Mouse (Mus musculus): ENCODE measurements around the gene Myof.

The Myof gene

DNA sequence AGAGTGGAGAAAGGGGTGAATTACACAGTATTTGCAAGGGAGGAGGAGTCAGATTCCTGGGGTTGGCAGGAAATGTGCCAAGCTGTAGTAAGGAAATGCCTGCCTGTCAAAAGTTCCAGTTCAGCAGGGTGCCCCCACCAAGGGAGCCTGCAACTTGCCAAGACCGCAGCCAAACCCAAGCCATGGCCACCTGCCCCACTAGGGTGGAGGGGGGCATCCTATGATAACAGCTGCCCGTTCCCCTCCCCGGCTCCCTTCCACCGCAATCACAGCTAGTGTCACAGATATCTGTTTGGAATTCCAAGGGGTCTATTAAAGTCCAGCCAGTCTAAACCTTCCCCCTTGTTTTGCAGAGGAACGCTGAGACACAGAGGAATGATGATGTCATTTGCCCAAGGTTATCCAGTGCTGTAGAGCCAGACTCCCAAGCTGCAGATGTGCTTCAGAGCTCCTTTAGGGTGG, 1.1 kb downstream of the Myof start:
- DNase-seq (ENCODE audit: low spot score), result peak; percentile 28

DNA sequence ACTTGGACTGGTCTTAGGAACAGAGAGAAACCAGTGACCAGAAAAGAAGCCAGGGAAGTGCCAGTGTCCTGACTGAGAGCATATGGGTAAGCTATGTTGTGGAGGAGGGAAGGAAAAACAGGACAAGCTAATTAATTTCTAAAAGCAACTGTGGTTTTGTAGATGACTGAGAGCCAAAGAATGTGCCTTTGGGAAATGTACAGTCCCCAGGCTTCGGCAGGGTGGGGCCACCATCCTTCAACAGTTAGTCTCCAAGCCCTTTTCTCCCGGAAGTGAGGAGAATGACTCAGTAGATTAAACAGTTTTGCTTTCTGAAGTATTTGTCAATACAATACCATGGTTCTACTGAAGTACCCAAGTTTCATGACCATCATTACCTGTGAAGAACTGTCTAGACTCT, 5.1 kb downstream of the Myof start:
- no peak for DNase-seq (ENCODE audit: low spot score)

DNA sequence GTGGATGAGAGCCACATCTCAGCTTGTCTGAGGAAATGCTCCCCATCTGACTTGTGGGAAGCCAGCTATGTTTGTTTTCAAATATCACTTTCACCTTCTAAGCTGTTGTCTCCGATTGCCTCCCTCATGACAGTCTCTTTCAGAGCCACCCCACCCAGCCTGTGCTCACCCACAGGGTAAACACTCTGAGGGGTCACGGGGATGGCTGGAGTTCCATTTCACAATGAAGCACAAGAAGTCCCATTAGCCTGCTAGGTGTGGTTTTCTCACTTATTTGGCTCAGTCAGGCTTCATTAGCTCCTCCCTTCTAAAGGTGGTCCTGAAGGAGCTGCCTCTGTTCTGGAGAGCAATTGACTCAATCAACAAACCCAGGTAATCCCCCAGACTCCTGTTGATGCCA, 7.6 kb downstream of the Myof start:
- no peak for DNase-seq (ENCODE audit: low spot score)

DNA sequence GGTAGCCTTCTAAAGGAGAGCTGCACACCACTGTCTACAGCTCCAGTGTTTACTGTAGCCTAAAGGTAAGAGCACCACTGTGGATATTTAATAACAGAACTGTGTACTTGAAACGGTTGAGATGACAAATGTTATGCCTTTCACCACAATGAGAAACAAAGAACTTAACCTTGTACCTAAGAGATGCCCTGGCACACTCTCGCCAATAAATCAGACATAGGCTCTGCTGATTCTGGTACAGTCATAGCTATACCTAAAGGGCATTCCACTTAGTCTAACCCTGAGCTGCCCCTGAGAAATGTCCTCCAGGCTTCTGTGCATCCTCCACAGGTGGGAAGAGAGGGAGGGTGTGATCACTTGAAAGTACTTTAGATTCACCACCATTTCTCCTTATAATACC, 8.7 kb downstream of the Myof start:
- DNase-seq (ENCODE audit: low spot score), result no peak

DNA sequence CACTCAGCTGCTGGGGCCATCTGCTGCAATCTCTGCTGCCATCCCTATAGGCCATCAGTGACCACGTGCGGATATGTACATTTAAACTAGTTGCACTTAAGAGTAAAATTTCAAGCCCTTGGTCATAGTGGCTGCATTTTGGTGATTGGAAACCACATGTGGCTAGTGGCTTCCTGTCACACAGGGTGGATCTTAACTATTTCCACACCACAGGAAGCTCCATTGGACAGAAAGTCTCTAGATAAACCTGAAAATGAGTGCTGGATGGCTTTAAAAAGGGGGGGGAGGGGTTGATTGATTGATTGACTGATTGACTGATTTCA, 9.7 kb downstream of the Myof start:
- no peak for DNase-seq (ENCODE audit: low spot score)

DNA sequence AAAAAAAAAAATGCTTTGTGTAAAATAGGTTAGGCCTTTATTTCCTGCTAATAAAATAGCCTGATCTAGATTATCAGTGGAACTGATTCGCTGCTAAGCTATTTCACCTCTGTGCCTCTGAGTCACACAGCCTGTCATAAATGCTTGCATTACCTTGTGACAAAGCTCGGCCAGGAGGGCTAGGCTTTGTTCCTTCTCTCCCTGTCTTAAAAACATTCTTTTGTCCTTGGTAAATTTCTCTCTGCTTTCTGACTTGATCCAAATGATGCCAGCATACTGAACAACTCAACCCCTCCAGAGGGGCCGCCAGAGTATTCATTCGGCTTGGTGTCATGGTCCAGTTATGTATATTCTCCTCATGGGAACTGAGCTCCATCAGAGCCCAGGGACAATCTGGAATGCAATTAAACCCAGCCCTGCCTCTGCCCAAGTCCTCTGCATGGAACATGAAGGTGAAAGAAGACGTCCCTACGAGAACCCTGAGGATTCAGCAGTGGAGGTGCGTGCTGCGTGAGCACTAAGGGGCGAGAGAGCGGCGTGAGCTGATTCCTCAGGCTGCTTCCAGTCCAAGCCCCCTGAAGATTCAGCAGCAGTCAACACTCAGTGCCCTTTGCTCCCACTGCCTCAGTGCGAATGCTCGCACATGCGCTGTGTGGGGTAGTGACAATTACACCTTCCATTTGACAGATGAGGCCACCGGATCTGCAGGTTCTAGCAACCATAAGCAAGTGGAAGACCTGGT, 10.2 kb downstream of the Myof start:
- no peak for DNase-seq (ENCODE audit: low spot score)

DNA sequence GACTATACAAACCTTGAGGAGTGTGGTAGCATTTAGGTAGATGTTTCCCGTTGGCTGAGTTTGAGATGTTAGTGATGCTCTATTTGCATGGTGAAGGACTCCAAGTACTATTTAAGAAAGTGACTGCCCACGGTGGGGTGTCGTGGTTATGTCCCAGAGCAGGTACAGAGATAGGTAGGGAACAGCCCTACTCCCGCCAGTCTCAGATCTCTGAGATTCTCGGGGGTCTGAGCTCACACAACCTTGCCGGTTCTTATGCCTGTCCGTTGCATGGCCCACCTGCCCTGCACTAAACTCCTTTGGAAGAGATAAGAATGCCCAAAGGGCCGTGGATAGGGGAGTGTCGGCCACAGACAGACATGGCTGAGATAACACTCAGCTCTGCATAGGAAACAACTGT, 12.2 kb downstream of the Myof start:
- no peak for DNase-seq (ENCODE audit: low spot score)

DNA sequence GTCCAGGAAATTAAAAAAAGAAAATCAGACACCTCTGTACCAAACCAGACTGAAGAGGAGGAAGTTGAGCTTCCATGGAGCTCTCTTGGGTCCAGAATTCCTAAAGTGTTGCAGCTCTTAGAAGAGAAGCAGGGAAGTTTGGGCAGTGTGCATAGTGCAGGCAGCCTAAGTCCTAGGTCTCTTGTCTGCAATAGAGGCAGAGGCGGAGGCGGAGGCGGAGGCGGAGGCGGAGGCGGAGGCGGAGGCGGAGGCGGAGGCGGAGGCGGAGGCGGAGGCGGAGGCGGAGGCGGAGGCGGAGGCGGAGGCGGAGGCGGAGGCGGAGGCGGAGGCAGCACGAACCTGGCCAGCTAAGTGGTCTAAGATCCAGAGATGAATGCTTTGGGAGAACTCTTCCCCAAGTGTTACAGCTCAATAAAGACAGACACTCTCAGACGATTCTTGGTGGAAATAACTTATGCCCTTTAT, 12.7 kb downstream of the Myof start:
- DNase-seq (ENCODE audit: low spot score), result no peak

DNA sequence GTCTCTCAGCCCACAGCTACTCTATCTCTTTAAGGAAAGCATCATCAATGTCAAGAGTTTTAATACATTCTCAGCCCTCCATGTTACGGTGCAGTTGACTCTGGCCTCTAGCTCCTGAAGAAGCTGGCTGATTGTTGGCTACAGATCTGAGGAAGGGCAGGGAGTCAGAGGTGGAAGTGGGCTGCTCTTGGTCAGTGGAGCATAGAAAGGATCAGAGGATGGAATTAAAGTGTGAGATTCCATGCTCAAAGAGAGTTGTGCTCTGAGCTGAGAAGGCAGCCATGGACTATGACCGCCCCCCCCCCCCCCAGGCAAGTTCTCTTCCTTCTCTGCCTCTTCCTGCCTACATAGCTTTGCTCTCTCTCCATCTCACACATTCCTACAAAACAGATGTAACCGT, 13.5 kb downstream of the Myof start:
- no peak for DNase-seq (ENCODE audit: low spot score)

DNA sequence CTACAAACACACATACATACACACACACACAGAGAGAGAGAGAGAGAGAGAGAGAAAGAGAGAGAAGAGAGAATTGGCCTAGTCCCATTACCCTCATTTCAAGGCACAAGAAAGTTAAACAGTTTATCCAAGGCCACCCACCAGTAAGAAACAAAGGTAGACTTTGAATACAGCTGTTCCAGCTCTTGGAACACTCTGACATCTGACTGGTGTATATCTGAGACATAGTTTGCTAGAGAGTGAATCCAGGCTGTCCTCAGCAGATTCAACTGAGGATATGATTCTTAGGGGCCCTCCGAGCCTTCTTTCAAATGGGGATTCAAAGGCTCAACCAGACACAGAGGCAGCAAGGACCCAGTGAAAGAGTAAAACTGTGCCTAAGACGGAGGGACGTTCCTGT, 14.1 kb downstream of the Myof start:
- no peak for DNase-seq (ENCODE audit: low spot score)

DNA sequence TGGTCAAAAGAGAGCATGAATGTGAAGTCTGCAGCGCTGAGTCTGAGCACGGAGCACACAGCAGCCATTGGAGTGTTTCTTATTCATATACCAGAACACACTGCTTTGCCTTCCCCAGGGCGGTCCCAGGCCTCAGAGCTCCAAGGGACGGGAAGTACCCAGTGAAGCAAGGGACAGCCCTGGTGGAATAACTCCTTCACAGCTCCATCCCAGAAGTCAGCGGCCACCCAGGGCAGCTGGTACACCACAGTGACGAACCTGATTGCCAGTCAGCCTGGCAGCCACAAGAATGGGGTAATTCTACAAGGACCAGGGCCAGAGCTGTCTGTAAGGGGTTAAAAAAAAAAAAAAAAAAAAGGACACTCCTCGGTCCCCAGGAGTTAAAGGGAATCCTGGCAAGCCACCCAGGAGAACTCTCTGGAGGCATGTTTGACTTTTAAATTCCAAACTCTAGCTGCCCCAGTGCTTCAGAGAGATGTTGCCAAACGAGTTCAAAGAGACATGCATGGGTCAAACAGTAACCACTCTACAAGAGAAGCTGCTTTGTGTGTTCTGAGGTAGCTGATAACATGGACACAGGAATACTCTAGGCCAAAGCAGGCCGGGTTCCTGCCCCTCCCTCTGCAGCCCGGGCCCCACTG, 15.4 kb downstream of the Myof start:
- peak; percentile 66 for DNase-seq (ENCODE audit: low spot score)

DNA sequence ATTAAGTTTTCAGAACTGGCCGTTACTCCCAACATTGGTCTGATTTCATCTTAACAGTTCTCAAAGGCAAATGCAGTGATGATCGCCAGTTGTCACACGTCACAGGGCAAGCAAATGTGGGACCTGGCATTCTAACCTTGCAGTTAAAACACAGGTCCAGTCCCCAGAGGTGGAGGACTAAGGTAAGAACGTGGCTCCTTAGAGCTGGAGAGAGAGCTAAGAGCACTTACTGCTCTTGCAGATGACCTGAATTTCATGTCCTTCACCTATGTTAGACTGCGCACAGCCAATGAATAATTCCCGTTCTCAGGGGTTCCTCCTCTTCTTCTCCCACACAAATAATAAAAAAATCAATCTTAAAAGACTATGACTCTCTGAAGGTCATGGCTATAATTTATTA, 16.0 kb downstream of the Myof start:
- no peak for DNase-seq (ENCODE audit: low spot score)

DNA sequence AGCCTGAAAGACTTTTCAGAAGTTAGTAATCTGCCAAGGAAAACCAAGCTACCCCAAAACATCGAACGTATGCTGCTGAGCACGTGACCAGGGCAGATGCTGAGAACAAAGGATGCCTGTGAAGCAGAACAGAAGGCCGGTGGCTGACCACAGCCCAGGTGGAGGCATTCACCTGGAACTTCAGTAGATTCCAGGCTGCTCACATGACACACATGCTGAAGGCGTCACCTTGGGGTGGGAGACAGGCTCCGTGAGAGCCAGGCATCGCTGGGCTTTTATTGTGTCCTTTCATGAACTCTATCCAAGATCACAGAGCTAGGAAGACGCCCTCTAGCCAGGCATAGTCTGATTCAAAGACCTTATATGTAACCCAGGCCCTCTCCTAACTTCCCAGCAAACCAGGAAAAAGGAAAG, 17.2 kb downstream of the Myof start:
- DNase-seq (ENCODE audit: low spot score), result no peak

DNA sequence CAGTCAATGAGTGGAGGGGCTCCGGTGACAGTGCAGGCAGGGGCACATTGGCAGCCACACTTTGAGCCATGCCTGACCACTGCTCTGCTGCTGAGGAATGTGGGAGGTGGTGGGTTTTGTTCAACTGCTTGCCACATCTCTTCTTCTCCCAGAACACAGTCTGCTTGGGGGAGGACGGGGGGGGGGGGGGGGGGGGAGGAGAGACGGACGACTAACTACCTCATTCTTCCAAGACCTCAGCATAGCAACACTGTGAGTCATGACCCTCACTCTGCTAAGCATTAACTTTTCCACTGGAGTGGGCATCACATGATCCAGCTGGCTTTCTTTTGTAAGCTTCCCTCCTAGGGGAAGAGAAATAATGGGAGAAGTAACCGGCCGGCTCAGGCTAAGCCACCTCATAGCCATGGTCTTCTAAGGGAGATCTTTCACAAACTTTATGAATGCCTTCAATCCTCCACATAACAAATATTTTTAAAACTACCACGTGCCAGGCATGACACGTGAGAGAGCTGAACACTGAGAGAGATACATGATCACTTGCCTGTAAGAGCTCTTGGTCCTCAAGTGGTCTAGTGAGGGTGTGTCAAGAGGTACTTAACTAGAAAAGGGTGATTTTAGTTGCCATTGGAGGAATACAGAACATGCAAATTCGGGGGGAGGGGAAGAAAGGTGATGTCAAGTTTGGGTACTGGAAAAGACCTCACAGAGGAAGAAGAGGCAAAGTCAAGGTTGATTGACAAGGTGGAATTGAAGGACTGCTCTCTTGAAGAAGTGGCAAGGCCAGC, 17.9 kb downstream of the Myof start:
- DNase-seq (ENCODE audit: low spot score), result peak; percentile 67

DNA sequence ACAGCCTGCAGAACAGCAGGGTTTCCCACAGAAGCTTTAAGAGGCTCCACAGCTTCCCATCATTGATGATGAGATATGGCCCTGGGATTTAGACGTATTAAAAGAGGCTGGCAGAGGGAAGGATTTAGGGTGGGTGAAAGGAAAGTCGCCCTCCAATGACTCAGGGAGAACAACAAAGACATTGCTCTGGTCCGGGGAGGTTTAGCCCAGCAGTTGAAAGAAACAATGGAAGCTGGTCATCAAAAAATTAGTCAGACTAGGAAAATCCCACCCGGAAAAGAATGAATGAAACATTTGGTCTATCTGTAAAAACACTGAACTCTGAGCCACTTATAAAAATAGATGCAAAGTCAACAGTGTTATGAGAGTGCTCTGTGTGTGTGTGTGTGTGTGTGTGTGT, 19.8 kb downstream of the Myof start:
- DNase-seq (ENCODE audit: low spot score), result no peak

DNA sequence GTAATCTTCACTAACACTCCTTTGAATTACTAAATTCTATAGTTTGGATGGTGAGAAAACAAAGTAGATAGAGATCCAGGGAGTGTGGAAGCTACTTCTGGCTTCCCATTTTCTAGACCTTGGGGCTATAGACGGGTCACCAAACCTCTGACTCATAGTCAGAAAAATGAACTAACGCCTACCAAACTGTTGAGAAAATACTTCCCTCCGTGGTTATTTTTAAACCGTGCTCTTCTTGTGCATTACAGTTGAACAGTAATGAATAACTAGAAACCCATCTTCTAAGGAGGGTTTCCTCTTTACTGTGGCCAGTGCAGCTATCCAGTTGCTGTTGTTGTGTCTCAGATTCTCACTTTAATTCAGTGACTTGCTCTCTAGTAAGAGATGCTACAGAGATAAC, 20.7 kb downstream of the Myof start:
- no peak for DNase-seq (ENCODE audit: low spot score)

DNA sequence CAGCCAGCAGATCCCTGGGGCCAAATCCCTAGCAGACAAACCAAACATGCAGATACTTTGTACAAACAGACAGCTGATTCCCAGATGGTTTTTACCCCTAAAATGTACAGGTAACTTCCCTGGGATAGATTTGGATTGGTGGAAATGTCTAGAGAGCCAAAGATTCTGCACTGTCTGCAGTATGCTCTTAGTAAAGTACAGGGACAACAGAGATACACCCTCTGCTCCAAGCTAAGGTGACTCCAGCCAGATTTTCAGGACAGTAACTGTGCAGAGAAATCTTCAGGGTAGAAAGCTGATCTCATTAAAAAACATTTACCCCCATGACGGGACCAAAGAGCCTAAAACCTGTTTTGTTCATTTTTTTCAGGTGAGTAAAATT, 27.5 kb downstream of the Myof start:
- no peak for DNase-seq (ENCODE audit: low spot score)

DNA sequence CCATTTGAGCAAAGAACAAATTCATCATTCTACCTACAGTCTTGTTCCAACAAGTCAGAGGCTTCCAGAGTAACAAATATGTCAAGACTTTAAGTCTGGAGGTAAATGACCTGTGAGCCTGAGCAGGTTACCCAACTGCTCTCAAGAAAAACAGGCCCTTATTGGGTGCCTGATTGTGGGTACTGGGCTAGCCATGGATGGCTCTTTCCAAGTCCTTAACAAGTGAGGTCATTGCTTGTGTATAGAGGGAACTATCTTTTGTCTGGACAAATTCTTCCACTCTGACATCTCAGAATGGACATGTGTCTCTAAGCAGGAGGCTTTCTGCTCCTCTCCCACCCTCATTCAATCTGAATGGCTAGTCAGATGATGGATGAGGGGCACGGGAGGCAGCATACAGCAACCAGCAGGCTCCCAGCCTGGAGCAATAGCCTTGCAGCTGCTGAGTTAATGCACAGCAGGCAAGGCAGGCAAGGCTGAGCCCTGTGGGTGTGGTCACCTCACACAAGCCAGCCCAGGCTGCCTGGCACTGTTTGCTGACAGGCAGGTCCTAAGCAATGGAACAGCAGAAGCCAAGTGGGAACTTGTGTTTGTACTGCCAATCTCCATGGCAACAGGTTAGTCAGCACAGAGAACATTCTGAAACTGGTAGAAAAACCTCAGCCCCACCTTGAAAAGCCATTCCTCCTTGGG, 28.1 kb downstream of the Myof start:
- DNase-seq (ENCODE audit: low spot score), result peak; percentile 96

DNA sequence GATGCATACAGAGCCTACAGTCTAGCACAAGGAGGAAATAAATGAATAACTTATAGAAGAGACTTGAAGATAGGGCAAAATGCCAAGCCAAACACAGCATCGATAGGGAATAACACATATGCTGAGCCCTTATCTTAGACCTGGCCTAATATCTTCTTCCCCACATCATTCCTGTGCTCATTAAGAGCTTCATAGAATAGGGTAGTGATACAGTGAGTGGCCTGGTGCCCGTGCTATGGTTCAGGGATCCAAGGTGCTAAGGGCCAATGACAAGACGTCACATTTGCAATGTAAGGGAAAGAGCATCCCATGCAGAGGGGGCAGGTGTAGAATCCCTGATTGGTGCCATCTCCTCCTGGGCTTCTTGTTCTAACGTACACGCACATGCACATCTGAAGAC, 28.9 kb downstream of the Myof start:
- DNase-seq (ENCODE audit: low spot score), result no peak

DNA sequence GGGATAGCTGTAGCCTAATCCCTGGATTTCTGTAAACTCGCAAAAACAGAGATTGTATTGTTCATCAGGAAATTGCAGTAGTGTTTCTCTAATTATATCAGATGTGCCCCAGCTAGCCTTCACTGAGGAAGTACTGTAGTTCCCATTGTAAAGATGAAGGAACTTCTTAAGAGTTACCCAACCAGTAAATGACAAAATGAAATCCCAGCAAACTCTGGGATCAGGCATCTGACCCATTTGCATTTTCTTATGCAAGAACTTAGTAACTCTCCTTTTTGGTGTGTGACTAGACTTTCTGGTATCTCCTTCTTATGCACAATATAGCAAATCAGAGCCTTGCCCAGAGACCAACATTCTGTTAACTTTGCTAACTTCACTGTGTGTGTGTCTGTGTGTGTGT, 32.0 kb downstream of the Myof start:
- no peak for DNase-seq (ENCODE audit: low spot score)

DNA sequence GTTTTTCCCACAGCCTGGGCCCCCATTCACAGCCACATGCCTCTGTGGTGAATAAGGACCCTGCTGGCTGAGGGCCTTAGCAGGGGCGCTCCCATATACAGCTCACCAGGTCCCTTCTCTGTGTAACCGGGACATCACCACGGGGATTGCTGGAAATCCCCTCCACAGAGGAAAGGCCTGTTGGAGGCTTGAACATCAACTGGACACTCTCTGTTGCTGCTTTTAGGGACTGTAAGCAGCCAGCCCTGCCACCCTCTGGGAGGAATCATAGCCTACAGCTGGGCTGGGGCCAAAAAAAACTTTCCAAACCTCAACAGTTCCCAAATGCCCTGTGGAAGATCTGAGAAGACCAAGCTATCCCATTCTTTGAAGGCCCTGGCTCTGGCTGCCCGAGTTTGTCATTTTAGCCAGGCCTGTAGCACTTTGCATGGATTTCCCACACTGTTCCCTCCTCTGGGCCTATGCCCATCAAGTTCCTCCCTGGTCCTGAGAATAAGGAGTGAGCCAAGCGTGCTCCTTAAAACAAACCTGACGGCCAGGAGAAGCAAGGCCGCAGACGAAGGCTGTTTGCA, 38.5 kb downstream of the Myof start:
- peak; percentile 91 for DNase-seq (ENCODE audit: low spot score)

All from adipocyte (in vitro differentiated cells).